Mouse (Mus musculus) neural tube, embryonic 11.5 days (tissue): ENCODE results near the gene Cnpy4. TPM values are rescaled to one million over a fixed set of nuclear protein-coding genes. Genes with fewer than 3 reads are reported as not detected.

Experiments used
- ATAC-seq: fragments of 200-750 bp; cut with Nextera tagmentation; 2 replicates; pipeline ENCODE4 v1.8.0; 2017; ENCODE audit warnings: moderate number of reproducible peaks, mild to moderate bottlenecking, moderate TSS enrichment, moderate library complexity; ENCODE audit not compliant: insufficient read depth, low FRiP score, low TSS enrichment
- DNase-seq: peaks from one replicate; pipeline ENCODE4 v3.0.0-alpha.2; 2015; ENCODE audit warnings: low spot score
- H3K27ac ChIP-seq: fragments of 300-500 bp; sonication (generic); 2 replicates; pipeline ENCODE4 v1.5.1; 2014; ENCODE audit warnings: low read depth, mild to moderate bottlenecking, low read length
- H3K27me3 ChIP-seq: fragments of 300-500 bp; sonication (generic); 2 replicates; pipeline ENCODE4 v1.6.1; 2014; ENCODE audit warnings: mild to moderate bottlenecking, low read length, mixed read lengths; ENCODE audit not compliant: control insufficient read depth, insufficient read depth
- H3K36me3 ChIP-seq: fragments of 300-500 bp; sonication (generic); 2 replicates; pipeline ENCODE4 v1.6.1; 2014; ENCODE audit warnings: mild to moderate bottlenecking, low read length, moderate library complexity, mixed read lengths; ENCODE audit not compliant: control insufficient read depth, insufficient read depth
- H3K4me1 ChIP-seq: fragments of 300-500 bp; sonication (generic); 2 replicates; pipeline ENCODE4 v1.6.1; 2014; ENCODE audit warnings: low read length, mixed read lengths; ENCODE audit not compliant: control insufficient read depth, insufficient read depth
- H3K4me2 ChIP-seq: fragments of 300-500 bp; sonication (generic); 2 replicates; pipeline ENCODE4 v1.6.1; 2014; ENCODE audit warnings: low read depth, mild to moderate bottlenecking, moderate library complexity
- H3K4me3 ChIP-seq: fragments of 300-500 bp; sonication (generic); 2 replicates; pipeline ENCODE4 v1.5.1; 2014; ENCODE audit warnings: low read depth, low read length
- H3K9ac ChIP-seq: fragments of 300-500 bp; sonication (generic); 2 replicates; pipeline ENCODE4 v1.6.1; 2014; ENCODE audit warnings: mild to moderate bottlenecking, low read length
- H3K9me3 ChIP-seq: fragments of 300-500 bp; sonication (generic); 2 replicates; pipeline ENCODE4 v1.6.1; 2016; ENCODE audit warnings: low read length; ENCODE audit not compliant: control insufficient read depth
- WGBS: fragments of 180-500 bp; shearing (Covaris S2); extraction: QIAGEN DNeasy Blood & Tissue Kit; methylation state at CpG from one replicate; pipeline ENCODE4 v1.1.7; 2014; 5-methylcytosine and 5-hydroxymethylcytosine counted together
- polyA plus RNA-seq: library from polyadenylated mRNA; unstranded; fragments of >200 nt; fragmentation: Nextera tagmentation; extraction: Ambion mirVana; gene quantifications from 2 replicates; pipeline ENCODE4 v1.2.1, GENCODE M21; 2014

The Cnpy4 gene
- 48.4 and 53.8 TPM in 2 replicates for polyA plus RNA-seq

GRCm38 (mm10) chr5:138186950-138187638, at the start of gene Cnpy4, which contains the start of gene Taf6:
Gene Cnpy4 (plus strand): TSS chr5:138187485.
Gene Taf6 (minus strand): TSS chr5:138187451.
- Histone ChIP-seq H3K9ac (peak within 1 kb of the TSS; percentile 67), H3K4me1 (0 out of 2 replicates have a peak, but pooled peaks cover 5% of the 10 kb centered on the region), H3K4me2 (peak within 1 kb of the TSS; percentile 69), H3K27me3 (no peaks in the 10 kb centered on the region), H3K27ac (no peak within 1 kb of the TSS), H3K9me3 (no peaks in the 10 kb centered on the region), H3K4me3 (peak within 1 kb of the TSS; percentile 51), H3K36me3 (peaks cover 6% of the 10 kb centered on the region)
- DNase-seq (peak; percentile 83), ATAC-seq (peak; percentile 79)
- under 1% methylated on average over 31 of the region's 31 CpGs for WGBS

GRCm38 (mm10) chr5:138137935-138138549, 49.2 kb upstream of the Cnpy4 start:
- Histone ChIP-seq H3K27me3 (no peaks in the 10 kb centered on the region), H3K36me3 (peaks cover 12% of the 10 kb centered on the region; the same call in 1 of the 2 replicates), H3K4me1 (no peaks in the 10 kb centered on the region), H3K4me2 (no peak overlapping the region), H3K9me3 (no peaks in the 10 kb centered on the region), H3K4me3 (no peak overlapping the region), H3K9ac (no peak overlapping the region), H3K27ac (no peak overlapping the region)
- no peak; the same call in 1 of the 2 replicates for ATAC-seq
- WGBS: 66% methylated on average over 8 of the region's 8 CpGs
- peak; percentile 43 for DNase-seq

- Histone ChIP-seq H3K27ac (no peak overlapping the region), H3K9ac (no peak overlapping the region), H3K36me3 (peaks cover 7% of the 10 kb centered on the region; the same call in 1 of the 2 replicates), H3K4me2 (no peak overlapping the region), H3K27me3 (no peaks in the 10 kb centered on the region), H3K4me3 (no peak overlapping the region), H3K9me3 (no peaks in the 10 kb centered on the region), H3K4me1 (no peaks in the 10 kb centered on the region)
- DNase-seq: no peak
- WGBS: 82% methylated on average over 4 of the region's 4 CpGs
- ATAC-seq: no peak
Observed at GRCm38 (mm10) chr5:138138585-138138984, 48.7 kb upstream of the Cnpy4 start.

GRCm38 (mm10) chr5:138154390-138154789, 32.9 kb upstream of the Cnpy4 start:
- Histone ChIP-seq H3K27ac (no peak overlapping the region), H3K9me3 (no peaks in the 10 kb centered on the region), H3K4me3 (peak overlapping the region; percentile 73), H3K36me3 (peaks cover 7% of the 10 kb centered on the region), H3K4me1 (no peaks in the 10 kb centered on the region), H3K27me3 (no peaks in the 10 kb centered on the region), H3K4me2 (peak overlapping the region; percentile 68), H3K9ac (peak overlapping the region; percentile 95)
- ATAC-seq (no peak), DNase-seq (no peak)
- WGBS: 87% methylated on average over 3 of the region's 3 CpGs

GRCm38 (mm10) chr5:138155443-138155976, 31.8 kb upstream of the Cnpy4 start, which contains the start of gene Zfp113:
Gene Zfp113 (minus strand): TSS chr5:138155744.
- H3K27me3 ChIP-seq: no peaks in the 10 kb centered on the region
- DNase-seq: peak; percentile 89
- under 1% methylated on average over 31 of the region's 31 CpGs for WGBS
- H3K4me2 ChIP-seq: peak within 1 kb of the TSS; percentile 68
- H3K9me3 ChIP-seq: no peaks in the 10 kb centered on the region
- H3K4me3 ChIP-seq: peak within 1 kb of the TSS; percentile 73
- H3K27ac ChIP-seq: peak within 1 kb of the TSS; percentile 95
- peak within 1 kb of the TSS; percentile 95 for H3K9ac ChIP-seq
- no peaks in the 10 kb centered on the region; the same call in 1 of the 2 replicates for H3K4me1 ChIP-seq
- H3K36me3 ChIP-seq: peaks cover 4% of the 10 kb centered on the region
- ATAC-seq: peak; percentile 97

- peaks cover 12% of the 10 kb centered on the region for H3K36me3 ChIP-seq
- peaks cover 7% of the 10 kb centered on the region; the same call in 1 of the 2 replicates for H3K4me1 ChIP-seq
- H3K27ac ChIP-seq: no peak overlapping the region
- H3K4me3 ChIP-seq: peak overlapping the region; percentile 83
- H3K9me3 ChIP-seq: no peaks in the 10 kb centered on the region
- WGBS: 72% methylated on average over 7 of the region's 7 CpGs
- no peaks in the 10 kb centered on the region for H3K27me3 ChIP-seq
- no peak for ATAC-seq
- H3K9ac ChIP-seq: peak overlapping the region; percentile 81; the same call in 1 of the 2 replicates
- H3K4me2 ChIP-seq: peak overlapping the region; percentile 60
- DNase-seq: no peak
Observed at GRCm38 (mm10) chr5:138160224-138160762, 27.0 kb upstream of the Cnpy4 start.

- H3K9ac ChIP-seq: peak within 1 kb of the TSS; percentile 81
- under 1% methylated on average over 42 of the region's 42 CpGs for WGBS
- no peaks in the 10 kb centered on the region for H3K27me3 ChIP-seq
- peaks cover 7% of the 10 kb centered on the region; the same call in 1 of the 2 replicates for H3K4me1 ChIP-seq
- no peaks in the 10 kb centered on the region for H3K9me3 ChIP-seq
- H3K4me3 ChIP-seq: peak within 1 kb of the TSS; percentile 83
- peak within 1 kb of the TSS; percentile 60 for H3K4me2 ChIP-seq
- ATAC-seq: peak; percentile 94
- H3K27ac ChIP-seq: 0 out of 2 replicates have a peak within 1 kb of the TSS, but pooled peaks have one; percentile 27
- peaks cover 17% of the 10 kb centered on the region for H3K36me3 ChIP-seq
- DNase-seq: peak; percentile 93
Observed at GRCm38 (mm10) chr5:138160842-138161665, 26.2 kb upstream of the Cnpy4 start, which contains the start of gene Cops6. Gene Cops6 (plus strand): TSS chr5:138161071.

GRCm38 (mm10) chr5:138163046-138163445, 24.2 kb upstream of the Cnpy4 start:
- Histone ChIP-seq H3K4me3 (no peak overlapping the region; the same call in 1 of the 2 replicates), H3K9ac (no peak overlapping the region), H3K9me3 (no peaks in the 10 kb centered on the region), H3K4me2 (no peak overlapping the region), H3K36me3 (peaks cover 23% of the 10 kb centered on the region), H3K27me3 (no peaks in the 10 kb centered on the region), H3K4me1 (peaks cover 7% of the 10 kb centered on the region; the same call in 1 of the 2 replicates), H3K27ac (no peak overlapping the region)
- no peak for DNase-seq
- no peak for ATAC-seq
- 73% methylated on average over 6 of the region's 6 CpGs for WGBS
